Mouse (Mus musculus): ENCODE results near the gene Amdhd2. TPM values are rescaled to one million over a fixed set of nuclear protein-coding genes. Genes with fewer than 3 reads are reported as not detected.
"Not testable (repeated sequence)": the region's sequence is repeated elsewhere in the genome, so short reads cannot be mapped to it uniquely, and the experiment has no call there.

Gene Amdhd2
- polyA plus RNA-seq, 1 experiment from 2014 or later: 18.5 TPM

DNA sequence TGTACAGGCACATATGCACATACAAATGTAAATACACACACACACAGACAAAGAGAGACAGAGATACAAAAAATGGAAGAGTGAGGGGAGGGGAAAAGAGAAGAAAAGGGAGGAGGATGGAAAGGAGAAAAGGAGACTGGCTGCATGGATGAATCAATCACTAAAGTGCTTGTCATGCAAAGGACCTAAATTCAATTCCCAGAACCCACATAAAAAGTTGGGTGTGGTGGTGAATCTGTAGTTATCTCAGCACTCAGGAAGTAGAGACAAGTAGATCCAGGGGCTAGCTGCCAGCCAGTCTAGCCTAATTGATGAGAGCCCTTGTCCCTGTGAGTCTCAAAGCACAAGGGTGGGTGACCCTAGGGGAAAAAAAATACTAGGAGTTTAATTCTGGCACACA, 29.5 kb downstream of the Amdhd2 start:
- peaks cover 19% of the 10 kb centered on the region for H3K4me1 ChIP-seq (ENCODE audit: insufficient read depth)

DNA sequence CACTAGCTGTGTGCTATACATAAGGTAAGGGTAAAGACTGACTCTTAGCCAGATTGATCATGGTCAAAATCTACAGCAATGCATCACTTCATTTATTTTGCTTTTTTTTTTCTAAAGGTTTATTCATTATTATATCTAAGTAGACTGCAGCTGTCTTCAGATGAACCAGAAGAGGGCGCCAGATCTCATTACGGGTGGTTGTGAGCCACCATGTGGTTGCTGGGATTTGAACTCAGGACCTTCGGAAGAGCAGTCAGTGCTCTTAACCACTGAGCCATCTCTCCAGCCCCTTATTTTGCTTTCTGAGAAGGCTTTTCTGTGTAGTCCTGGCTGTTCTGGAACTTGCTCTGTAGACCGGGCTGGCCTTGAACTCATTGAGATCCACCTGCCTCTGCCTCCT, 30.6 kb downstream of the Amdhd2 start:
- not testable (repeated sequence) for H3K9me3 ChIP-seq (ENCODE audit: low read length); H3K27me3 ChIP-seq (ENCODE audit: insufficient read depth, low read length); H3K36me3 ChIP-seq (replicated peaks; ENCODE audit: insufficient read depth, low read length); H3K4me3 ChIP-seq (ENCODE audit: low read depth, low read length); H3K4me2 ChIP-seq (ENCODE audit: low read depth, low read length); ATAC-seq; H3K9ac ChIP-seq (replicated peaks); H3K27ac ChIP-seq (ENCODE audit: low read depth); DNase-seq
- TF ChIP-seq CTCF (IDR thresholded peaks at IDR 0.05; ENCODE audit: low read depth): peak; percentile 44
- WGBS (ENCODE audit: insufficient replicate concordance): 87% methylated on average over 4 of the region's 4 CpGs
- peaks cover 17% of the 10 kb centered on the region; the same call in 1 of the 2 replicates for H3K4me1 ChIP-seq (ENCODE audit: insufficient read depth)

More for the DNA sequence above, 29.5 kb downstream of the Amdhd2 start:
- ATAC-seq (no peak), DNase-seq (no peak)
- Histone ChIP-seq H3K4me2 (ENCODE audit: low read depth, low read length) (no peak overlapping the region), H3K27ac (ENCODE audit: low read depth) (no peak overlapping the region), H3K36me3 (replicated peaks; ENCODE audit: insufficient read depth, low read length) (no peaks in the 10 kb centered on the region), H3K4me3 (ENCODE audit: low read depth, low read length) (no peak overlapping the region), H3K9ac (replicated peaks) (no peak overlapping the region), H3K9me3 (ENCODE audit: low read length) (no peaks in the 10 kb centered on the region), H3K27me3 (ENCODE audit: insufficient read depth, low read length) (no peaks in the 10 kb centered on the region)
- TF ChIP-seq CTCF (IDR thresholded peaks at IDR 0.05; ENCODE audit: low read depth): no peak
- no peak for TF ChIP-seq EP300 (IDR thresholded peaks at IDR 0.05; ENCODE audit: low read depth)

- no peak for ATAC-seq
- no peaks in the 10 kb centered on the region for H3K27me3 ChIP-seq (ENCODE audit: insufficient read depth, low read length)
- no peak for DNase-seq
- H3K4me2 ChIP-seq (ENCODE audit: low read depth, low read length): no peak overlapping the region
- H3K27ac ChIP-seq (ENCODE audit: low read depth): no peak overlapping the region
- H3K9ac ChIP-seq (replicated peaks): no peak overlapping the region
- 93% methylated on average over 3 of the region's 3 CpGs for WGBS (ENCODE audit: insufficient replicate concordance)
- H3K9me3 ChIP-seq (ENCODE audit: low read length): no peaks in the 10 kb centered on the region
- TF ChIP-seq CTCF (IDR thresholded peaks at IDR 0.05; ENCODE audit: low read depth): peak; percentile 43
- no peak for TF ChIP-seq EP300 (IDR thresholded peaks at IDR 0.05; ENCODE audit: low read depth)
- H3K36me3 ChIP-seq (replicated peaks; ENCODE audit: insufficient read depth, low read length): no peaks in the 10 kb centered on the region
- H3K4me3 ChIP-seq (ENCODE audit: low read depth, low read length): no peak overlapping the region
- H3K4me1 ChIP-seq (ENCODE audit: insufficient read depth): peaks cover 14% of the 10 kb centered on the region; the same call in 1 of the 2 replicates
These were observed 32.0 kb downstream of the Amdhd2 start for GRCm38 (mm10) chr17:24131570-24131969.

- H3K4me1 ChIP-seq (ENCODE audit: insufficient read depth): peaks cover 13% of the 10 kb centered on the region; the same call in 1 of the 2 replicates
- H3K4me2 ChIP-seq (ENCODE audit: low read depth, low read length); H3K27me3 ChIP-seq (ENCODE audit: insufficient read depth, low read length); H3K9ac ChIP-seq (replicated peaks); H3K36me3 ChIP-seq (replicated peaks; ENCODE audit: insufficient read depth, low read length); H3K4me3 ChIP-seq (ENCODE audit: low read depth, low read length); H3K27ac ChIP-seq (ENCODE audit: low read depth); DNase-seq; H3K9me3 ChIP-seq (ENCODE audit: low read length); ATAC-seq: not testable (repeated sequence)
- 82% methylated on average over 4 of the region's 4 CpGs for WGBS (ENCODE audit: insufficient replicate concordance)
These were observed 34.3 kb downstream of the Amdhd2 start for GRCm38 (mm10) chr17:24129246-24129645.

DNA sequence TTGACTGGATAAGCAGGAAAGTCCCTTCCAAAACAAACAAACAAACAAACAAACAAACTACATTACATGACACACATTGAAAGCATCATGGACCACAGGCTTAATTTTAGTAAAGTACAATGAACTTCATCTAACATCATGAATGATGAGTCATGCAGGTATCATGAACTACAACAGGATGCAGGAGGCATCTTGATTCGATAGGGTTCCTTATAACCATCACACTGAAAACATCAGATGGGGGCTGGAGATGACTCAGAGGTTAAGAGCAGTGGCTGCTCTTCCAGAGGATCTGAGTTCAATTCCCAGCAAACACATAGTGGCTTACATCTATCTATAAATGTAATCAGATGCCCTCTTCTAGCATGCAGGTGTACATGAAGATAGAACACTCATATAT, 36.0 kb downstream of the Amdhd2 start:
- no peak overlapping the region for H3K4me3 ChIP-seq (ENCODE audit: low read depth, low read length)
- no peak overlapping the region for H3K9ac ChIP-seq (replicated peaks)
- ATAC-seq (no peak), DNase-seq (no peak)
- H3K36me3 ChIP-seq (replicated peaks; ENCODE audit: insufficient read depth, low read length): no peaks in the 10 kb centered on the region
- H3K27ac ChIP-seq (ENCODE audit: low read depth): no peak overlapping the region
- no peak overlapping the region for H3K4me2 ChIP-seq (ENCODE audit: low read depth, low read length)
- TF ChIP-seq CTCF (IDR thresholded peaks at IDR 0.05; ENCODE audit: low read depth): no peak
- no peak for TF ChIP-seq EP300 (IDR thresholded peaks at IDR 0.05; ENCODE audit: low read depth)
- 72% methylated on average over 1 of the region's 1 CpGs for WGBS (ENCODE audit: insufficient replicate concordance)
- H3K27me3 ChIP-seq (ENCODE audit: insufficient read depth, low read length): no peaks in the 10 kb centered on the region
- no peaks in the 10 kb centered on the region for H3K9me3 ChIP-seq (ENCODE audit: low read length)
- H3K4me1 ChIP-seq (ENCODE audit: insufficient read depth): peaks cover 11% of the 10 kb centered on the region; the same call in 1 of the 2 replicates

DNA sequence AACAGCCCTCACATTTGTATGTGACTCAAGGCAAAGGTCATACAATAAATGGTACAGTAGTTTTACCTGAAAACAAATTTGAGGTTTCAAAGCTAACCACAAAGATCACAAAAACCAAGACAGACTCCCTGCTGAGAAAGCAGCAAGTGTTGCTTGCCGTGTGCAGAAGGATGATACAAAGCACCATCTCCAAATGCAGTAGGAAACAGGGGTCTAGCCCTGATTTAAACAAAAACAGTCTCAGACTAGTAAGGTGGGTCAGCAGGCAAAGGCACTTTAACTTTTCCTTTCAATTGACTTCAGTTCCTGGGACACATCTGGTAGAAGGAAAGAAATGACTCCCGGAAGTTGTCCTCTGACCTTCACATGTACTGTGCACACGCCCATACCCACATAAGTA, 36.8 kb downstream of the Amdhd2 start:
- TF ChIP-seq CTCF (IDR thresholded peaks at IDR 0.05; ENCODE audit: low read depth): no peak
- no peak for TF ChIP-seq EP300 (IDR thresholded peaks at IDR 0.05; ENCODE audit: low read depth)
- Histone ChIP-seq H3K9me3 (ENCODE audit: low read length) (no peaks in the 10 kb centered on the region), H3K4me2 (ENCODE audit: low read depth, low read length) (no peak overlapping the region), H3K4me3 (ENCODE audit: low read depth, low read length) (no peak overlapping the region), H3K36me3 (replicated peaks; ENCODE audit: insufficient read depth, low read length) (no peaks in the 10 kb centered on the region), H3K4me1 (ENCODE audit: insufficient read depth) (peaks cover 11% of the 10 kb centered on the region; the same call in 1 of the 2 replicates), H3K9ac (replicated peaks) (no peak overlapping the region), H3K27ac (ENCODE audit: low read depth) (no peak overlapping the region), H3K27me3 (ENCODE audit: insufficient read depth, low read length) (no peaks in the 10 kb centered on the region)
- ATAC-seq (no peak), DNase-seq (no peak)
- WGBS (ENCODE audit: insufficient replicate concordance): 71% methylated on average over 3 of the region's 3 CpGs

GRCm38 (mm10) chr17:24119446-24119845, 44.1 kb downstream of the Amdhd2 start:
- no peaks in the 10 kb centered on the region for H3K36me3 ChIP-seq (replicated peaks; ENCODE audit: insufficient read depth, low read length)
- H3K9ac ChIP-seq (replicated peaks): no peak overlapping the region
- H3K27ac ChIP-seq (ENCODE audit: low read depth): no peak overlapping the region
- DNase-seq (no peak), ATAC-seq (no peak)
- no peaks in the 10 kb centered on the region for H3K27me3 ChIP-seq (ENCODE audit: insufficient read depth, low read length)
- no peaks in the 10 kb centered on the region for H3K9me3 ChIP-seq (ENCODE audit: low read length)
- TF ChIP-seq EP300 (IDR thresholded peaks at IDR 0.05; ENCODE audit: low read depth) (no peak), CTCF (IDR thresholded peaks at IDR 0.05; ENCODE audit: low read depth) (no peak)
- H3K4me3 ChIP-seq (ENCODE audit: low read depth, low read length): no peak overlapping the region
- 78% methylated on average over 3 of the region's 3 CpGs for WGBS (ENCODE audit: insufficient replicate concordance)
- 0 out of 2 replicates have a peak, but pooled peaks cover 3% of the 10 kb centered on the region for H3K4me1 ChIP-seq (ENCODE audit: insufficient read depth)
- no peak overlapping the region for H3K4me2 ChIP-seq (ENCODE audit: low read depth, low read length)

Data from liver, postnatal 0 days (tissue).